Mouse (Mus musculus) natural killer cell, adult 2 months (primary cell): Measurements from ENCODE around the gene 1700003F12Rik.

Source experiments
- DNase-seq, 2 experiments: peaks; one replicate each; pipeline ENCODE4 v3.0.0; 2022; ENCODE audit warnings: low spot score in 2 of 2

The 1700003F12Rik gene

GRCm38 (mm10) chr2:154576876-154577743 is 30.2 kb downstream of the 1700003F12Rik start:
- DNase-seq, result no peak

- DNase-seq, result no peak
Measured at GRCm38 (mm10) chr2:154577744-154578067, 30.8 kb downstream of the 1700003F12Rik start.

GRCm38 (mm10) chr2:154580586-154580985 is 33.7 kb downstream of the 1700003F12Rik start:
- DNase-seq, result no peak

- DNase-seq, result no peak
Measured at GRCm38 (mm10) chr2:154581421-154581820, 34.5 kb downstream of the 1700003F12Rik start.

- DNase-seq, result no peak
Measured at GRCm38 (mm10) chr2:154583906-154584872, 37.3 kb downstream of the 1700003F12Rik start.

- no peak for DNase-seq
Measured at GRCm38 (mm10) chr2:154584931-154585601, 38.2 kb downstream of the 1700003F12Rik start.

GRCm38 (mm10) chr2:154586405-154586804 is 39.5 kb downstream of the 1700003F12Rik start:
- peak in 1 of 2 experiments; percentile 29 for DNase-seq

- DNase-seq, result no peak
Measured at GRCm38 (mm10) chr2:154589051-154589450, 42.2 kb downstream of the 1700003F12Rik start.

- no peak for DNase-seq
Measured at GRCm38 (mm10) chr2:154591239-154591638, 44.4 kb downstream of the 1700003F12Rik start.

GRCm38 (mm10) chr2:154593025-154593424 is 46.1 kb downstream of the 1700003F12Rik start:
- peak in 1 of 2 experiments; percentile 49 for DNase-seq

- DNase-seq, result no peak
Measured at GRCm38 (mm10) chr2:154595775-154596174, 48.9 kb downstream of the 1700003F12Rik start.

- no peak for DNase-seq
Measured at GRCm38 (mm10) chr2:154597399-154597798, 50.5 kb downstream of the 1700003F12Rik start.
